Mouse (Mus musculus): ENCODE results near the gene Gzmm. TPM values are rescaled to one million over a fixed set of nuclear protein-coding genes. Genes with fewer than 3 reads are reported as not detected.
"Not testable (repeated sequence)": the region's sequence is repeated elsewhere in the genome, so short reads cannot be mapped to it uniquely, and the experiment has no call there.

Gene Gzmm
- polyA plus RNA-seq, 1 experiment from 2014 or later: 0.26 TPM

DNA sequence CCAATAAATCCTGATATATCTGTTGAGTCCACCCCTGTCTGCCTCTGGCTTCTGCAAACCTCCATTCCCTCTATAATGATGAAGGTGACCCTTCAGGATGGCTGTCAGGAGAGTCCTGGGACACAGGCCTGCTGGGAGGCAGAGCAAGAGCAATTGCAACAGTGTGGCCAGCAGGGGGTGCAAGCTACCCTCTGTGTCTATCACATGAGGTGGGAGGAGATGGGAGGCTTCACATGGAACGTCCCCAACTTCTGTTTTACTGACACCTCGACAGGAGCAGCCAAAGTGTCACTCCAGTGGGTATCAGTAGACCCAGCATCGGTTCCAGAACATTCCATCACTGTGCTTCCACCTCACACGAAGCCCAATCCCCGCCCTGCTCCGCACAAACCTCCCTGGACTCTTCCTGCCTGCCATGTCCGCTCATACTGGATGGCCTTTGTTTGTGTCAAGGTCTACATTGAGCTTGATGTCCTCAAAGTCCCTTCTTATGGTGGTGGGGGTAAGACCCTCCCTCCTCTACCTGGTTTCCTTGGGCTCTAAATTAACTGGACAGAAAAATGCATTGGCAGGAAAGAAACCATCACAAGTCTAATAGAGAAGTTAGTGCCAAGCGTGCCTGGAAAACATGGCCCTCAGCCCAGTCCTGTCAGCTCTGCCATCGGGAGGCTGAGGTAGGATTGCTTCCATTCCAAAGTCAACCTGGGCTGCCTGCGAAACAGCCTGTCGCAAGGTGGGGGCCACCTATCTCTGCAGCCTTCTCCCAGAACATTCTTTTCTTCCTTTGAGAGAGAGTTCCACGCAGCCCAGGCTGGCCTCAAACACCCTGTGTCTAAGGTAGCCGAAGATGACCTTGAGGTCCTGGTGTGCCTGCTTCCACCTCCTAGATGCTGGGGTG is 6.7 kb downstream of the Gzmm start:
- Histone ChIP-seq H3K4me3 (no peak overlapping the region), H3K27me3 (replicated peaks) (no peaks in the 10 kb centered on the region; the same call in 1 of the 2 replicates), H3K9me3 (replicated peaks) (peaks cover 8% of the 10 kb centered on the region), H3K4me1 (peaks cover 11% of the 10 kb centered on the region; the same call in 1 of the 2 replicates), H3K36me3 (peaks cover 7% of the 10 kb centered on the region; the same call in 1 of the 2 replicates), H3K9ac (no peak overlapping the region), H3K27ac (no peak overlapping the region), H3K4me2 (no peak overlapping the region)
- 57% methylated on average over 13 of the region's 13 CpGs for WGBS (ENCODE audit: insufficient replicate concordance)
- ATAC-seq: peak; percentile 63

DNA sequence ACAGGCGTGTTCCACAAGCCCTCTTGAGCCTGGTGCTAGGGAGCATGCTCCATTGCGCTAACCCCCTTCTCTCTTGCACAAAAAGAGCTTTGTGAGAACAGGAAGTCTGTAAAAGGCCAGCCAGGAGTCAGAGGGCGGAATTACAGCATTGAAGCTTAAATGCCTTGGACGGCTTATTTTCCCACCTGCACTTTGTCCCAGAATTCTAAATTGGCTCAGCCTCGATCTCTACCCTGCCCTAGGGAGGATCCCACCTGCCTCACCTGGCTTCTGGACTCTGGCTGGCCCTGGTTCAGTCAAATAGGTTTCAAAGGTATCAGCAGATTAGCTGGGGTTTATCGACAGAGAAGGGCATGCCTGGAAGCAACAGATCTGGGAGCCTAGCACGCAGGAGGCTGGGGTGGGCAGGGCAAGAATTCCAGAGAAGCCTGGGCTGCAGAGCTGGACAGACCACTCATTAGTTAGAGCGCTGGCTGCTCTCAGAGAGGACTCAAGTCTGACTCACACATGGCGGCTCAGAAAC is 7.4 kb downstream of the Gzmm start:
- Histone ChIP-seq H3K9ac (no peak overlapping the region), H3K36me3 (peaks cover 7% of the 10 kb centered on the region; the same call in 1 of the 2 replicates), H3K27ac (0 out of 2 replicates have a peak overlapping the region, but pooled peaks have one; percentile 22), H3K4me3 (no peak overlapping the region), H3K9me3 (replicated peaks) (peaks cover 8% of the 10 kb centered on the region), H3K27me3 (replicated peaks) (no peaks in the 10 kb centered on the region; the same call in 1 of the 2 replicates), H3K4me1 (peaks cover 18% of the 10 kb centered on the region), H3K4me2 (no peak overlapping the region)
- ATAC-seq: no peak
- WGBS (ENCODE audit: insufficient replicate concordance): 62% methylated on average over 9 of the region's 9 CpGs

DNA sequence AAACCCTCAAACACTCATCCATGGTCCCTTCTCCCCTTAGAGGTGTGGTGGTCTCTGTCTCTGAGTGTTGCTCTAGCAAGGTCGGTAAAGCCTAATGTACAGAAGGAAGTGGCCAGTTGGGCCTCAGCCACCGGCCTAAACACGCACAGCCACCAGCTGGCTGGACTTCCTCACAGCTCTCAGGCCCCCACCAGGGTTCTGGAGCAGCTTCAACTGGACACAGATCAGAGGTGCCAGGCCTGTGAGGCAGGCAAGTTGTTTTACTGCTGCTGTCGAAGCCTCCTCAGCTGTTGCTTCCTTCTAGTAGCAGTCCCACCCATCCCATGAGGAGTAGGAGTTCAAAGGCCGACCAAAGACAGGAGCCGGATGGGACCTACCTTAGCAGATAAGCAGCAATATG is 9.1 kb downstream of the Gzmm start:
- no peaks in the 10 kb centered on the region for H3K9me3 ChIP-seq (replicated peaks)
- no peak overlapping the region for H3K4me3 ChIP-seq
- WGBS (ENCODE audit: insufficient replicate concordance): 43% methylated on average over 6 of the region's 6 CpGs
- H3K27me3 ChIP-seq (replicated peaks): no peaks in the 10 kb centered on the region; the same call in 1 of the 2 replicates
- H3K36me3 ChIP-seq: no peaks in the 10 kb centered on the region
- no peak overlapping the region; the same call in 1 of the 2 replicates for H3K9ac ChIP-seq
- peaks cover 22% of the 10 kb centered on the region for H3K4me1 ChIP-seq
- H3K27ac ChIP-seq: no peak overlapping the region
- ATAC-seq: no peak
- H3K4me2 ChIP-seq: no peak overlapping the region

DNA sequence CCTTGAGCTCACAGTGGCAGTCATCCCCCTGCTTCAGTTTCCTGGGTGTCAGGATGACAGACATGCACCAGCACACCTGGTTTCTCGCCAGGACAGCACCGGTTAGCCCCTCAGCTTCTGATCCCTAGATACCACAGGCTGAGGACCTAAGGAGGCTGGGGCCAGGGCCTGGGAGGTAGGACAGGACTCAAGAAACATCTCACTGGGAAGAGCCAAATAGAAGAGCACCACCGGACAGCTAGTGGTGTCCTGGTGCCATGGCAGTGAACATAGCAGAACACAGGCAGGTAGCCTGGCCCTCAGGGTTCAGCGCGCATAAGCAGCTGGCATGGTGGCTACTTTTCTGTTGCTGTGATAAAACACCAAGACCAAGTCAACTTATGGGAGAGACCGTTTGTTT is 9.6 kb downstream of the Gzmm start:
- Histone ChIP-seq H3K4me3 (no peak overlapping the region), H3K27ac (no peak overlapping the region), H3K9me3 (replicated peaks) (no peaks in the 10 kb centered on the region), H3K9ac (no peak overlapping the region), H3K4me2 (no peak overlapping the region), H3K4me1 (peaks cover 23% of the 10 kb centered on the region), H3K36me3 (no peaks in the 10 kb centered on the region), H3K27me3 (replicated peaks) (no peaks in the 10 kb centered on the region; the same call in 1 of the 2 replicates)
- no peak for ATAC-seq
- 77% methylated on average over 6 of the region's 6 CpGs for WGBS (ENCODE audit: insufficient replicate concordance)

DNA sequence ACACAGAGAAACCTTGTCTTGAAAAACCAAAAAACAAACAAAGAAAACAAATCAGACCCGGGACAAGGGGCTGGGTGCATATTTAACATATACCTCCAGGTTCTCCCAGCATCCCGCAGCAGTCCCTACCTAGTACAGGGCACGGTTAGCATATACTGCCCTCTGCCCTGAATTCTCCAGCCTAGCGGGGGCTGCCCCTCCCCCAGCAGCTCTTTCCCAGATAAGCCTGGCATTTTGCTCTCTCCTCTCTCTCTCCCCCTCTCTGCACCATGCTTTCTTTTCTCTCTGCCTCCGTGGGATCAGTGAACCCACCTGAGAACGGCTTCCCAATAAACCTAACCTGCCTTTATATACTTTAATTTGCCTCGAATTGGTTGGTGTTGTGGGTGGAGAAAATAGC is 11.9 kb downstream of the Gzmm start:
- Histone ChIP-seq H3K27me3 (replicated peaks) (no peaks in the 10 kb centered on the region; the same call in 1 of the 2 replicates), H3K4me3 (no peak overlapping the region), H3K9me3 (replicated peaks) (no peaks in the 10 kb centered on the region), H3K27ac (peak overlapping the region; percentile 65), H3K9ac (no peak overlapping the region), H3K4me2 (no peak overlapping the region), H3K36me3 (no peaks in the 10 kb centered on the region), H3K4me1 (peaks cover 31% of the 10 kb centered on the region)
- no peak for ATAC-seq
- 43% methylated on average over 7 of the region's 7 CpGs for WGBS (ENCODE audit: insufficient replicate concordance)

DNA sequence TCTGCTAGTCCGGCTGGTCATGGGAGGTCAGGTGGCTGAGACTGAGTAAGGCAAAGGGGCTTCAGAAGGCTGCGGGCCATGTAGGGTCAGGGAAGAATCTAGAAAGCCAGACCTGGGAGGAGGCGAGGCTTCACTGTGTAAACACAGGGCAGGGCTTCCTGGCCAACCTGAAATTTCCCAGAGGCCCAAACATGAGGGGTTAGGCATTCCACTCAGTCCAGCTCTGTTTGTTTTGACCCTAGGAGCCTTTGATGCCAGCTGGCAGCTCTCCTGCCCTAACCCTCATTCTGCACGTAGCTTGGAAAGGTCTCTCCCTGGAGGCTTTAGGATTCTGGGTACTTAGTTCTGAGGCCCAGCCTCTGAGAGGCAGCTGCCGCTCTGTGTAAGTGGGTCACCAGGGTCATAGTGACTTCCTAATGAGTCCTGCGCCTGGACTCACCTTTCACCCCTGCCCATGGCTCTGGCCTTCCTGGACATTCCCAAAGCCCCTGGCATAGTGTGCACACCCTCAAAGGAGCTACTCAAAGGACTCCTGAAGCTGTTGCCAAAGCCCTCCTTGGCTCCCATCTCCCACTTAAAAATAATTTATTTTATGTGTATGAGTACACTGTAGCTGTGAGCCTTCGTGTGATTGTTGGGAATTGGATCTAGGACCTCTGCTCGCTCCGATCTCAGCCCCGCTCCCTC is 12.8 kb downstream of the Gzmm start:
- Histone ChIP-seq H3K9me3 (replicated peaks) (no peaks in the 10 kb centered on the region), H3K27me3 (replicated peaks) (no peaks in the 10 kb centered on the region; the same call in 1 of the 2 replicates), H3K36me3 (peaks cover 5% of the 10 kb centered on the region), H3K4me1 (peaks cover 33% of the 10 kb centered on the region), H3K4me2 (no peak overlapping the region), H3K9ac (no peak overlapping the region), H3K27ac (peak overlapping the region; percentile 65), H3K4me3 (no peak overlapping the region)
- 66% methylated on average over 10 of the region's 10 CpGs for WGBS (ENCODE audit: insufficient replicate concordance)
- ATAC-seq: no peak

DNA sequence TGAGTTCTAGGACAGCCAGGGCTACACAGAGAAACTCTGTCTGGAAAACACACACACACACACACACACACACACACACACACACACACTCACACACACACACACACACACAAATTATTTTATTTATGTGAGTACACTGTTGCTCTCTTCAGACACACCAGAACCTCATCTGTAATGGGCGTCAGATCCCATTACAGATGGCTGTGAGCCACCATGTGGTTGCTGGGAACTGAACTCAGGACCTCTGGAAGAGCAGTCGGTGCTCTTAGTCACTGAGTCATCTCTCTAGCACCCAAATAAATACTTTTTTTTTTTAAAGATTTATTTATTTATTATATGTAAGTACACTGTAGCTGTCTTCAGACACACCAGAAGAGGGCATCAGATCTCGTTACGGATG is 14.2 kb downstream of the Gzmm start:
- not testable (repeated sequence) for H3K9ac ChIP-seq; ATAC-seq; H3K4me3 ChIP-seq; H3K27ac ChIP-seq; H3K4me2 ChIP-seq; H3K27me3 ChIP-seq (replicated peaks); H3K9me3 ChIP-seq (replicated peaks)
- H3K4me1 ChIP-seq: peaks cover 46% of the 10 kb centered on the region
- WGBS (ENCODE audit: insufficient replicate concordance): 79% methylated on average over 4 of the region's 4 CpGs
- H3K36me3 ChIP-seq: peaks cover 19% of the 10 kb centered on the region

DNA sequence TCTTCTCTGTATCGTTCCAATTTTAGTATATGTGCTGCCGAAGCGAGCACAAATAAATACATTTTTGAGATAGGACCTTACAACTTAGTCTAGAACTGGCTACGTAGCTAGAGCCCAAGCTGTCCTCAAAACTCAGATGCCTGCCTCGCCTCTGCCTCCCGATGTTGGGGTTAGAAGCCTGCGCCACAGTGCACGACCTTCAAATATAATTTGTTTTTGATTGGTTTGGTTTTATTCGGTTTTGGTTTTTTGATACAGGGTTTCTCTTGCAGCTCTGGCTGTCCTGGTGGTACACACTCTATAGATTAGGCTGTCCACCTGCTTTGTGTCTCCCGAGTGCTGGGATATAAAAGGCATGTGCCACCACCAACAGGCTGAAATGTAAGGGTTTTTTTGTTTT is 14.7 kb downstream of the Gzmm start:
- Histone ChIP-seq H3K9ac (peak overlapping the region; percentile 70), H3K36me3 (peaks cover 25% of the 10 kb centered on the region), H3K4me2 (peak overlapping the region; percentile 91), H3K4me3 (peak overlapping the region; percentile 89), H3K4me1 (peaks cover 52% of the 10 kb centered on the region), H3K27me3 (replicated peaks) (no peaks in the 10 kb centered on the region; the same call in 1 of the 2 replicates), H3K27ac (peak overlapping the region; percentile 81), H3K9me3 (replicated peaks) (no peaks in the 10 kb centered on the region)
- 67% methylated on average over 10 of the region's 10 CpGs for WGBS (ENCODE audit: insufficient replicate concordance)
- ATAC-seq: no peak

DNA sequence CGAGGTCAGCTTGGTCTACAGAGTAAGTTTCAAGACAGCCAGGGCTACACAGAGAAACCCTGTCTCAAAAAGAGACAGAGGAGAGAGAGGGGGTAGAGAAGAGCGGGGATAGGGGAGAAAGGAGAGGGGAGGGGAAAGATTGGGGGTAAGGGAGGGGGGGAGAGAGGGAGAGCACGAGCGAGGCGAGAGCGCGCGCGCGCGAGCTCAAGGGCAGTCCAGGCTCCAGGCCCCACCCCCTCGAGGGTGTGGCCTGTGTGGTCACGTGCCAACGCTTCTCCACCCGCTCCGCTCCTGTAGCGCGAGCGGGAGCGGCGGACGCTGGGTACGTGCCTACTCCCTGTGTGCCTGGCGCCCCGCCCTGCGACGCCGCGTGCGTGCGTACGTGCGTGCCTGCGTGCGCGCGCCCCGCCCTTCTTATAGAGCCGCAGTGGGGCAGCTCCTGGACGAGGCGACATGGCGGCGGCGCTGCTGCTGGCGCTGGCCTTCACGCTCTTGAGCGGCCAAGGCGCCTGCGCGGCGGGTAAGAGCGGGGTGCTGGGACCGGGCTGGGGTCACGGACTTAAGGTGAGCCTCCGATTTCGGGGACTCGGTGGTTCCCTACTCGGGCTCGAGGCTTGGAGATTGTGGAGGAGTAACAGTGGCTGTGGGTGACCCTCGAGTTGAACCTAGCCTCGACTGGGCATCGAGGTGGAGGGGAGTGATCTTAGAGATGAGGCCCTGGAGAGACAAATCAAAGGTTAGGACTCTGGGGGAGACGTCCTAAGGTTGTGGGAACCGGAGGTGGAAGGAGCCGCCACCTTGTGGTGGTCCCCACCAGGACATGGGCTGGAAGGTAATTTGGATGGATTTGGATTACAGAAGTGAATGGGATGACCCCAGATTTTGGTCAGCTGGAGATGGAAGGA is 15.5 kb downstream of the Gzmm start, which contains the start of gene Bsg:
TSS of gene Bsg (plus strand) at position 427 of the 905 bp plus-strand sequence.
- peaks cover 32% of the 10 kb centered on the region for H3K36me3 ChIP-seq
- no peaks in the 10 kb centered on the region for H3K9me3 ChIP-seq (replicated peaks)
- H3K4me3 ChIP-seq: peak within 1 kb of the TSS; percentile 89
- ATAC-seq: peak; percentile 88
- peak within 1 kb of the TSS; percentile 98 for H3K9ac ChIP-seq
- H3K4me2 ChIP-seq: peak within 1 kb of the TSS; percentile 91
- WGBS (ENCODE audit: insufficient replicate concordance): under 1% methylated on average over 65 of the region's 65 CpGs
- peak within 1 kb of the TSS; percentile 96 for H3K27ac ChIP-seq
- H3K4me1 ChIP-seq: peaks cover 60% of the 10 kb centered on the region
- no peaks in the 10 kb centered on the region for H3K27me3 ChIP-seq (replicated peaks)

DNA sequence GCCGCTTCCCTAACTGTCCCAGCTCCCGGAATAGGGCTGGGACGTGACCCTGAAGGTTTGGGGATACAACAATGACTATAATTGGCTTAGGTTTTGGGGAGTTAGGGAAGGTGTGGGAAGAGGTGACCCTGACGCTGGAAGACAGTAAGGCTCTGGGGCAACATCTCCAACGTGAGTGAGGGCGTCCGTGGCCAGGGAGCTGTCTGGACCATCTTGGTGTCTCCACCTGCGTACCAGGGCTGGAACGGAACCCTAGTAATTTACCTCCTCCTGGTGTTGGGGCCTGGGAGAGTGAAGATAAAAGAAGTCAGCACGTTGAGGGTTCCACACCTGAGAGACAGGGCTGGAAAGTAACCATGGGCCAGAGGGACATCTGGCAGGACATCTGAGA is 16.1 kb downstream of the Gzmm start:
- Histone ChIP-seq H3K27ac (peak overlapping the region; percentile 96), H3K9ac (peak overlapping the region; percentile 98), H3K4me2 (peak overlapping the region; percentile 91), H3K4me1 (peaks cover 66% of the 10 kb centered on the region), H3K36me3 (peaks cover 39% of the 10 kb centered on the region), H3K4me3 (peak overlapping the region; percentile 89), H3K27me3 (replicated peaks) (no peaks in the 10 kb centered on the region), H3K9me3 (replicated peaks) (no peaks in the 10 kb centered on the region)
- WGBS (ENCODE audit: insufficient replicate concordance): under 1% methylated on average over 10 of the region's 10 CpGs
- no peak for ATAC-seq

DNA sequence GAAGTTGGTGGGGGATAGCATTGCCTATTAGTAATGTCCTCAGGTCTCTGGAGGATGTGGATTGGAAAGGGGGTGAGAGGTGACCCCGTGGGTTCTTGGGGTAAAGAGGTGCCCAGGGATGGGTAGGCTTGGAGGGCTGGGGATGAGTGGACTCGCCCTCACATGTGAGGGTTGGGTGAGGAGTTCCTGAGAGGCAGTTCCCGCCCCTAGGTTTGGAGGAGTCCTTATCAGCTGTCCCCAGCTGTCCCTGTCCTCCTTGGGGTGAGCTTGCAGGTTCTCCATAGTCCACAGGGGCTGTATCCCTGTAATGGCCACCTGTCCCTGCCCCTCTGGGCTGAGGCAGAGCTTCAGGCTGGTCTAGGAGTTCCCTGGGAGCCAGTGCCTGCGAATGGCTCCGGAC is 17.1 kb downstream of the Gzmm start:
- ATAC-seq: peak; percentile 86
- Histone ChIP-seq H3K4me3 (peak overlapping the region; percentile 89), H3K36me3 (peaks cover 49% of the 10 kb centered on the region), H3K27me3 (replicated peaks) (no peaks in the 10 kb centered on the region), H3K9me3 (replicated peaks) (no peaks in the 10 kb centered on the region), H3K9ac (peak overlapping the region; percentile 98), H3K27ac (peak overlapping the region; percentile 96), H3K4me2 (peak overlapping the region; percentile 91), H3K4me1 (peaks cover 71% of the 10 kb centered on the region)
- WGBS (ENCODE audit: insufficient replicate concordance): 26% methylated on average over 5 of the region's 5 CpGs

All from liver, embryonic 12.5 days (tissue).